Mouse (Mus musculus) left cerebral cortex, adult 11 months (tissue): Measurements from ENCODE around the gene Tuba1c.
"Not testable (repeated sequence)": the region's sequence is repeated elsewhere in the genome, so short reads cannot be mapped to it uniquely, and the experiment has no call there.

ENCODE experiments used
- DNase-seq: peaks from one replicate; pipeline ENCODE4 v3.0.0; 2022; ENCODE audit warnings: low spot score

The Tuba1c gene

DNA sequence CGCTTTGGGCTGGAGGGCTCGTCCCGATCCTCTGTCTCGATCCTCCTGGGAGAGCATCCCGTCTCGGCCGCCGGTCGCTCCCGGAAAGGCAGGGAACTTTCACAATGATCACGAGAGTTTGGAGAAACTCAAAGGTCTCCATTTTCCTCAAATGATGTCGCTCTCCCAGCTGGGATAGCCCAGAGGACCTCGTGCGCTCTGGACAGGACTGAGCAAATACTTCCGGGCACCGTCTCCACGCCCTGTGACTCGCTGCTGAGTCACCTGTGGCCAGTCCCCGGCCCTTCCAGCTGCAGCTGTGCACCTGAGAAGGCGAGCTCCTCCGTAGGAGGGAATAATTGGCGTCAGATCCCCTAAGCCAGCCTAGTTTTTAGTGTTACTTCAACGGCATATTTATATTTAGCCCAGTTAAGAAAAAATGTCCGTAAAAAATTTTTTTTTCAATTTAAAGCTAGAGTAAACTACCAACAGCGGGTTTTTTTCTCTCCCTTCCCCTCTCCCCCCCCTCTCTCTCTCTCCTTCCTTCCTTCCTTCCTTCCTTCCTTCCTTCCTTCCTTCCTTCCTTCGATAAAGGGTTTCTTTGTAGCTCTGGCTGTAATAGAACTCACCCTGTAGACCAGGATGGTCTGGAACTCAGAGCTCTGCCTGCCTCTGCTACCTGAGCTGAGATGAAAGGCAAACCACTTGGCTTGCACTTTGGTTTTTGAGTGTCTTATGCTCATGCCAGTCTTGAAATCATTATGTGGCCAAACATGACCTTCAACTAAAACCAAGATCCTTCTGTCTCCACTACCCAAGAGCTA, 1.1 kb downstream of the Tuba1c start:
- DNase-seq = no peak

- no peak for DNase-seq
These were observed 1.6 kb downstream of the Tuba1c start for GRCm38 (mm10) chr15:99031388-99031675.

- DNase-seq = no peak
These were observed 2.5 kb downstream of the Tuba1c start for GRCm38 (mm10) chr15:99032041-99032725.

DNA sequence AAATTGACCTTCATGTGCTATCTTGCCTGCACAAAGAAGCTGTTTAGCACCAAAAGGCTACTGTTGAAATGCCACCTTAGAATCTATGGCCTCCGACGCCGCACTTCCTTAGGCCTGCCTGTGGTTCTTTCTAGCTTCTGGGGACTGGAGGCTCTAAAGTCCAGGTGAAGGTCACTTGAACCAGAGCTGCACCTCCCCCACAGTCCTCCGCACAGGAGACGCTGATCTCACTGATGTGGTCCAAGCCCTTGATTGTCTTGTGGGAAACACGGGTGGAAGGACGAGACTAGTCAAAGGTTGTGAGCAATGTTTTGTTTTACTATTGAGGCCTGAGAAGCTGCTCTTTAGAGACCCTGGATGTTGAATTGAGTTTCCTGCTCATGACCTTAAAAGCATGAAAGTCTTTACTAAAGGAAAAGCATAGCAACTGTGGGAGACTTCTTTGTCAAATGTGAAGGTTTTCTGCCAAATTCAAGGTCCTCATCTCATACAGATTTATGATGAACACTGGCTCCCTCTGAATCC, 3.1 kb downstream of the Tuba1c start:
- no peak for DNase-seq

DNA sequence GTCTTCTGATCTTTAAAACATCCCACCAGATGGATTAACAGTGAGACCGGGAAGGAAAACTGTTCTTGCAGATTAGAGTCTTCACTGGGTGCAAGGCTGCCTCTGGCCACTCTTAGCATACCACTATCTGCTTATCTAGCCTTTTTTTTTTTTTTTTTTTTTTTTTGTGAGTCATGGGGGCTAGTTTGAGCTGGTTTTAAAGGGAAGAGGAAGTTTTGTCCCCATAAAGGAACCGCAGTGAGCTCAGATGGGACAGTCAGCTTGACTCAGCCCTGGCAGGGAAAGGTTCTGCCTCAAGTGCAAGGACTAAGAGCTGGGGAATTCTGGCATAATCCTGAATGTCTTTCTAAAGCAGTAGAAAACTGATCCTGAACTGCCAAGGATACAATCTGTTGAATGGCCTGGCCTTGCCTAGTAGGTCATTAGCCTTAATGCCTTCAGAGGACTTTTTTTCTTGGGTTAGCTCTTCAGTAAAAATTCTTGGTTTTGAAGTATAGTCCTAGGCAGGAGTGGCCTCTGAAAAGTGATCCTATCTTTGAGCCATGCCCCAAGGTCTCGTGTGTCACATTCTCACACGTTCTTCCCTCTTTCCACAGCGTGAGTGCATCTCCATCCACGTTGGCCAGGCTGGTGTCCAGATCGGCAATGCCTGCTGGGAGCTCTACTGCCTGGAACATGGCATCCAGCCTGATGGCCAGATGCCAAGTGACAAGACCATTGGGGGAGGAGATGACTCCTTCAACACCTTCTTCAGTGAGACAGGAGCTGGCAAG, 4.0 kb downstream of the Tuba1c start:
- DNase-seq = no peak

DNA sequence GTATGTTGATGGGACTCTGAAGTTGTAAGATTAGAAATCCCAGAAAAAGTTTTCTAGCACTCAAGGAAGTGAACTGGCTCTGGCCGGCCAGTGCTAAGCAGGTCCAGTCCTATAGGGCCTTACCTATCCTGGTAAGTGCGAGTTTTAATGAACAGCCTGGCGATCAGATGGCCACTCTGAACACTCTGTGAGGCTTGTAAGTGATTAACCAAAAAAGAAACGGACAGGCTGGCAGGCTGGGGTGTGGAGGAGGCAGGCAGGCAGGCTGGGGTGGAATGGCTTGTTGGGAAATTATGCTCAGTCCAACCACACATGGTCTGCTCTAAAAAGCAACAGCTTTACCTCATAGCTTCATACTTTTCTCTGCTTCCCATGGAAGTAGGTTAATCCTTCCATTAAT, 5.7 kb downstream of the Tuba1c start:
- DNase-seq = no peak

- DNase-seq = no peak
These were observed 6.7 kb downstream of the Tuba1c start for GRCm38 (mm10) chr15:99036249-99036905.

DNA sequence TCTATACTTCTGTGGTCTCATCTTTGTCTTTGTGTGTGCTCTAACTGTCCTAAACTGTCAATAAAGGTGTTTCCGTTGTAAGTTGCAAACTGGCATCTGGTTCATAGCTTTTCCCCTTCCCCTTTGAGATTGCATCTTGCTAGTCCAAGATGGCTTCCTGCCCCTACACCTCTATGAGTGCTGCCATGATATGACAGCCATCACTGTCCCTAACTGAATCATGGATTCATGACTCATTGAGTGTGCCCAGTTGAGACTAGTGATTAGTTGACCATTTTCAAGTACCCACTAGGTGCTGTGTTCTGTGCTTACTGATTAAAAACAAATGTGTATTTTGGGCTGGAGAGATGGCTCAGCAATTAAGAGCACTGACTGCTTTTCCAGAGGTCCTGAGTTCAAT, 8.3 kb downstream of the Tuba1c start:
- DNase-seq = no peak

- no peak for DNase-seq
These were observed 9.1 kb downstream of the Tuba1c start for GRCm38 (mm10) chr15:99038797-99039196.

DNA sequence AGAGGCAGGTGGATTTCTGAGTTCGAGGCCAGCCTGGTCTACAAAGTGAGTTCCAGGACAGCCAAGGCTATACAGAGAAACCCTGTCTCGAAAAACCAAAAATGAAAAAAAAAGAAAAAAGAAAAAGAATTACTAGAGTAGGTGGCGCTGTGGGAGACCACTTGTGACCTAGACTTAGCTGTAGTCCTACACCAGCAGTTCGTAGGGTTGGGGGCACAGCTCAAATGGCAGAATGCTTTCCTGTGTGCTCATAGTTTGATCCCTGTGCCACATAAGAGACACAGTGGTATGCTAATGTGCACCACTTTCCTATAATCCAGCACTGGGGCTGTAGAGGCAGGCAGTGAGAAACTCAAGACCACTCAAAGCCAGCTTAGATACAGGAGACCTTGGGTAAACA, 9.6 kb downstream of the Tuba1c start:
- DNase-seq = no peak

- no peak for DNase-seq
These were observed 10.6 kb downstream of the Tuba1c start for GRCm38 (mm10) chr15:99039996-99040919.

DNA sequence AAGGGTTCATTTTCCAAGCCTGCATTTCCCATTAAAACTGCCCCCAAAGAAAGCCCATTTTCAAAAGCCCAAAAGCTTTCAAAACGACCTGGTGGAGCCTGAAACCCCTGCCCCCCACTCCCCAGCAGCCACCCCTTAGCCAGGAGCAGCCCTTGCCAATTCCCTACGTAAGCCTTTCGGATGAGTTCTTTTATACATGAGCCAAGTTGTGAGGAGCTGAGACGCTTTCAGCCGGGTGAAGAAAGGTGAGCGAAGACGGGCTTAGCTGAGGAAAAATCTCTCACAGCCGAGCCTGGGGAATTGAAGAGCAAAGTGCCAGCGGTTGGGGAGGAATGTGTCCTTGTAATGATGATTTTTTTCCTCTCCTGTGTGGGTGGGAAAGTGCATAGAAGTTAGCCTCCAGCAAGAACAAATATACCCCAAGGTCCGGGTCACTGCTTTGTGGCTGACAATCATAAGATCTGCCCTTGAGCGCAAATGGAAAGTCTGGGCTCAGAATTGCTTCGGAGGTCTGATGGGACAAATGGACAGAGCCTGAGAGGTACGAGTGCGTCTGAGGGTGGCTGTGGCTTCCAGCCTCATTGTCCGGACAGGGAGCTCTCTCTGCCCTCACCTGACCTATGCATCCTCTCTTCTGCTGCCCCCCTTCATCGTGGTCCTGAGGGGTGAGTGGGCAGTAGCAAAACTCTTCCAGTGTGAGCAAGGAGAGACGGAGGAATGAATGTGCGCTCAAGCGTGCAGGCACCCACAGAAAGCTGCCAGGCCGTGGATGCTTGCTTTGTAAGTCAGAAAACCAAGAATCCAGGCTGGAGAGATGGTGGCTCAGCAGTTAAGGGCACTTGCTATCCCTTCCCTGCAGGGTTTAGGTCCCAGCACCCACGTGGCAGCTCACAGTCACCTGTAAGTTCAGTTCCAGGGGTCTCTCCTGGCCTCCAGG, 11.5 kb downstream of the Tuba1c start:
- DNase-seq = no peak

- no peak for DNase-seq
These were observed 12.6 kb downstream of the Tuba1c start for GRCm38 (mm10) chr15:99042334-99042733.

DNA sequence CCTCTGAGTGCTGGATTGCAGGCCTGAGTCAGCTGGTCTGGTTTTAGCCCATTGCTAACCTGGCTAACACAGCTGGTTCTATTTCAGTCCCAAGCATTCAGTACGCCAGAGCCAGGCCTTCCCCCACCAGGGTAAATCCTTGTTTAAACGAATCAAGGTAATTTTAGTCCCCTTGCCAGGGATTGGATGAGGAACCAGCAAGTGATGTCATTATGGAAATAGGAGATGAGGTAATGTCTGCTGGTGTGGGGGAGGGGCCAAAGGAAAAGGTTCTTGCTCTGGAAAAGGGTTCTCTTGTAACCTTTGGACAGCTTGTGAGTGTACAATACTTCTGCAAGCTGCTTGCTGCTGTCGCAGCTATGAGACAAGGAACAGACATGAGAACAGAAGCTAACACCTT, 15.2 kb downstream of the Tuba1c start:
- no peak for DNase-seq

- not testable (repeated sequence) for DNase-seq
These were observed 16.0 kb downstream of the Tuba1c start for GRCm38 (mm10) chr15:99045734-99046133.

- no peak for DNase-seq
These were observed 20.0 kb downstream of the Tuba1c start for GRCm38 (mm10) chr15:99049473-99050253.

- no peak for DNase-seq
These were observed 23.7 kb downstream of the Tuba1c start for GRCm38 (mm10) chr15:99053373-99053772.

DNA sequence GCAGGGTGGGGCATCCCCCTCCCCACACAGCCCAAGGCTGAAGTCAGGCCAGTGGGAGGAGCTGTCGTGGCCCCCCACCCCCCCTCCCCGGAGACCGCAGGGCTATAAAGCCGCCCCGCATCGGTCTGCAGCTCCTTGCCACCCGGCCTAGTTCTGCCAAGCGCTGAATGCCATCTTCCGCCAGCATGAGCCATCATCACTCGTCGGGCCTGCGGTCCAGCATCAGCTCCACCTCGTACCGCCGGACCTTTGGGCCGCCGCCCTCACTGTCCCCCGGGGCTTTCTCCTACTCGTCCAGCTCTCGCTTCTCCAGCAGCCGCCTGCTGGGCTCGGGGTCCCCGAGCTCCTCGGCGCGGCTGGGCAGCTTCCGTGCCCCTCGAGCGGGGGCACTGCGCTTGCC, 25.3 kb downstream of the Tuba1c start, which contains the start of gene Prph:
TSS of gene Prph (plus strand) at position 135 of the 400 bp plus-strand sequence.
- no peak for DNase-seq

- DNase-seq = no peak
These were observed 25.8 kb downstream of the Tuba1c start for GRCm38 (mm10) chr15:99055511-99055961.
